Mouse (Mus musculus): ENCODE measurements around the gene Gemin2. TPM values are rescaled to one million over a fixed set of nuclear protein-coding genes. Genes with fewer than 3 reads are reported as not detected.
"Not testable (repeated sequence)": the region's sequence is repeated elsewhere in the genome, so short reads cannot be mapped to it uniquely, and the experiment has no call there.

The Gemin2 gene
- 1 to 10 TPM; 8.0 to 9.8 TPM for total RNA-seq (2021)
- long read RNA-seq, experiment 1, transcript Gemin2-201 (10 exons, 1,588 nt): major isoform, 7 of 8 reads
- long read RNA-seq, experiment 1, partial matches to known transcripts: 0 of 8 reads
- long read RNA-seq, experiment 1, other reads (novel, unspliced or antisense): 1 of 8 reads
- long read RNA-seq, experiment 2, partial matches to known transcripts: 0 of 1 reads
- long read RNA-seq, experiment 2, other reads (novel, unspliced or antisense): 0 of 1 reads

- peak; percentile 92 to 95 for DNase-seq
These were observed at the start of gene Gemin2 for GRCm38 (mm10) chr12:59013234-59013633. Gene Gemin2, plus strand, starts transcription at chr12:59013393.

DNA sequence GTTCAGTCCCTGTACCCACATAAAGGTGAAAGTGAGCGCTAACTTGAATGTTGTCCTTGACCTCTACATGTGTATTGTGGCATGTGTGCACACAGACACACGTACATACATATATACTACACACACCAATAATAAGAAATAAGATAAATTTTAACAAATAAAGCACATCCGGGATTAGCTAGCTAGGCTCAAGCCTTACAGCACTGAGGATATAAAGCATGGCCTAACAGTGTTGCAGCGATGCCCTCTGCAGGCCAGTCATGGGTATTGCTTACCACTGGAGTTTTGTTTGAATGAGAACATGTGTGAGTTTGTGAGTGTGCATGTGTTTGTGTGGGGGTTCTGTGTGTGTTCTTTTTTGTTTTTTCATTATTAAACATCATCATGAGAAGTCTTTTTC is 48.6 kb upstream of the Gemin2 start:
- peak; percentile 12 to 16 for DNase-seq

DNA sequence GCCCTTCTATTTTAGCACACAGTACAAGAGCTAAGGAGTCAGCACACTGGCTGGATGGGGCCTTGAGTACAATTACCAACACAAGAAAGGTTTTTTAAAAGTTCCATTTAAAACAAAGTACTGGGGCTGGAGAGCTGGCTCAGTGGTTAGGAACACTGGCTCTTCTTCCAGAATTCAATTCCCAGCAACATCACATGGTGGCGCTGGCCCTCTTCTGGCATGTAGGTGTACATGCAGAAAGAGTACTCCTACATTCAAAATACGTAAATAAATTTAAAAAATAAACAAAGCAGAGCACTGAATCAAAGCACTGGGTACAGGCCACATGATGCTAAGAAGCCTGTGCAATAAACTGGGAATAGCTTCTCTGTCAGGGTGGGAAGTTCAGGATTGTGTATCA is 36.2 kb upstream of the Gemin2 start:
- DNase-seq: peak; percentile 11 to 20

GRCm38 (mm10) chr12:58981178-58981661 is 32.0 kb upstream of the Gemin2 start:
- DNase-seq: not testable (repeated sequence)

DNA sequence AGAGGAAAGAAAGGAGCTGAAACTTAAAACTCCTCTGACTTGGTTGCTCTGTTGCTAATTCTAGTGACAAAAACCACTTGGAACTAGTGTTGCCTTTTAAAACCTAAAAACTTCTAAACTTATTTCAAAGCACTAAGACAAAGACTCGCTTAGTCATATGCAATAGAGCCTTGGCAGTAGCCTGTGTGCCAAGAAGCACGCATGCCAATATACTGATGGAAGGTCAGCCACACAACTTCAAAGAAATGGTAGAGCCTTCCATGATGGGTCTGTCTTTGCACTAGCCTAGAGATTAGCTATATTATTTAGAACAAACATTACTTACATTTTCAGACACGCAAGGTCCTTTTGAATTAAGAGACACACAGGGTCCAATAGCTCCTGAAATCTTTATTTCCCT is 27.4 kb upstream of the Gemin2 start:
- peak; percentile 23 to 52 for DNase-seq

DNA sequence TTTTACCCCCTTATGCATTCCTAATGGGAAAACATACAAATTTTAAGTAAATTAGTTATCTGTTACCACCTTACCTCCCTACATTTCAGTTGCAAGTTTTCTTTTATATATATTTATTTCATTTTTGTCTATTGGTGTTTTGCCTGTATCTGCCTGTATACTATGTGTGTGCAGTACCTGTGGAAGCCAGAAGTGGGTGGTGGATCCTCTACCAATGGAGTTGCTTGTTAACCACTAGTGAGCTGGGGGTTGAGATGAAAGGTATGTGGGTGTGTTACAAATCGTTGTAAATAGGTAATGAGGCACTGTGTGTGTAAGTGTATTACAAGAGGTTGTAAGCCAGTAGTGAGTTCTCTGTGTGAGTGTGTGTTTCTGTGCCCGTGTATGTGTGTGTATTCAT is 2.7 kb upstream of the Gemin2 start:
- no peak for DNase-seq

GRCm38 (mm10) chr12:59011275-59011843 is 1.8 kb upstream of the Gemin2 start:
- DNase-seq: no peak

DNA sequence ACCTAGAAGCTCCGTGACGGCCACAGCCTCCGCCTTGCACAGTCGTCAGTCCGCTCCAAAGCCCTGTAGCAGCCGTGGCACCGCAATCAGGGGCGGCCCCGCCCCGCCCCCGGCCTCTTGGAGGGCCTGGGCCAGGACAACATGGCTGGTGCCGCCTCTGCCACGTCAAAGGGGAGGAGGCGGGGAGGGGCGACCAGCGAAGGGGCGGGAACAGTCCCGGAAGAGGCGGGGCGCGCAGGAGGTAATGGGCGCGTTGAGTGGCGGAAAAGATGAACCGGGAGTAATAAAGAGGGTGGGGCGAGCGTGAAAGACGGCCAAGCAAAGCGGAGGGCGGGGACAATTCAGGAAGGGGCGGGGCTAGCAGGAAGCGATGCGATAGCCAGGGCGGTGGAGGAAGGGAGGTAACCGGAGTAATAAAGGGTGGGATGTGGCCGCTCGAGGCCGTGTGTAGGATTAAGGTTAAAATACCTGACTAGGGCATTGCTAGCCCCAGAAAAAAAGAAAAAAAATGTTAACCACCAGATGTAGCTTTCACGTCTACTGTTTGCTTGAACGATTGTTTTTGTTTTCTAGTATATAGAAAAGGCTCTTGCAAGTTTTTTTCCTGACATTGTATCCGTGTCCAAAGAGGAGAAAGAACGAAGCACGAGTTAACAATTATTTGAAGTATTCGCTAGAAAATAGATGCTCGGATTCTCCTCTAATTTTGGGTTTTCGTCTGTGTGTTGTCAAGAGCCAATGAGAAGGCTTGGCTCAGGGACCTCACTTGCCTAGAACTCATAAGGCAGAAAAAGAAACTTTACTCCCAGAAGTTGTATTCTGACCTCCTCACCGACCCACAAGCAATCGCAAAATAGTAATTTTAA is 1.1 kb upstream of the Gemin2 start, which contains the start of gene Sec23a:
TSS of gene Sec23a (minus strand) at position 174 of the 866 bp plus-strand sequence.
- DNase-seq: peak; percentile 98 to 99

- DNase-seq: no peak
These were observed 492 bp upstream of the Gemin2 start for GRCm38 (mm10) chr12:59012710-59013091.

DNA sequence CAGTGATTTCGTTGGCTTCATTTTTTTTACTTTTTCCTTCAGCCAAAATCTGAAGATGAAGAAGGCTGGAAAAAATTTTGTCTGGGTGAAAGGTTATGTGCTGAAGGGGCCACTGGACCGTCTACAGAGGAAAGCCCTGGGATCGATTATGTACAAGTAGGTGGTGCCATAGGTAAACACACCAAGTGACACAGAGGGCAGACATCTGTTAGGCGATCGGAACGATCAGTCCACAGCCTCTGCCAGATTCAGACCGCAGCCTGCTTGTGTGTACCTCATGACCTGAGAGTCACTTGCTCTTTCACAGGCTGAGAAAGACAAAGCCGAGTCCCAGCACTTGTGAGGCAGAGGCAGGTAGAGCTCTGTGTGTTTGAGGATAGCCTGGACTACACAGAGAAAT is 4.8 kb downstream of the Gemin2 start:
- DNase-seq: no peak

DNA sequence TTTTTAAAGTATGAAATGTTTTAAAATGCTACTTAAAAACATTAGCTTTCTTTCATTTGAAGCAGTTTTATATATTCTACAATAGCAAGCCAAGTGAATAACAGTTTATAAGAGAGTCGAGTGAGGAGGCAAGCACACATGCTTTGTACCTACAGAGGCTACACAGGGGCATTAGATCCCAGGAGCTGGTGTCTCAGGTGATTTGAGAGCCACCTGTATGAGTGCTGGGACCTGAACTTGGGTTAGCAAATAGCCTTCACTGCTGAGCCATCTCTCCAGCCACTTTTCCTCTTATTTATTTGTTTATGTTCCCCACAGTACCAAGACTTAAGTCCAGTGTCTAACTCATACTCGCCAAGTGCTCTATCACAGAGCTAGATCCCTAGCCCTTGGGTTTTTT is 6.7 kb downstream of the Gemin2 start:
- DNase-seq: no peak

DNA sequence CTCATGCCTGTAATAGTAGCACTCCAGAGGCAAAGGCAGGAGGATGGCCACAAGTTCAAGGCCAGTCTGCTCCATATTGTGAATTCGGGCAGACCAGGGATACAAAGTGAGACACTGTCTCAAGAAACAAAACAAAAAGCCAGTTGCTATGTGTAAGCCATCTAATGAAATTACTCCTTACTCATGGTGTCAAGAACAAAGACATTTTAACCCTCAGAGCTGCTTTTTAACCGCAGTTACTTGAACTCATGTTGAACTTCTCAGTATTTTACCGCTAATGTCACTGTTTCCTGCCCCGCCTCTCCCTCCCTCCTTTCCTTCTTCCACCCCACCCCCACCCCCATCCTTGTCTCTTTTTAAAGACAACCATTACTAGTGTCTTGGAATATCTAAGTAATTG is 8.1 kb downstream of the Gemin2 start:
- no peak for DNase-seq

- peak; percentile 18 to 22 for DNase-seq
These were observed 18.9 kb downstream of the Gemin2 start for GRCm38 (mm10) chr12:59032101-59032500.

DNA sequence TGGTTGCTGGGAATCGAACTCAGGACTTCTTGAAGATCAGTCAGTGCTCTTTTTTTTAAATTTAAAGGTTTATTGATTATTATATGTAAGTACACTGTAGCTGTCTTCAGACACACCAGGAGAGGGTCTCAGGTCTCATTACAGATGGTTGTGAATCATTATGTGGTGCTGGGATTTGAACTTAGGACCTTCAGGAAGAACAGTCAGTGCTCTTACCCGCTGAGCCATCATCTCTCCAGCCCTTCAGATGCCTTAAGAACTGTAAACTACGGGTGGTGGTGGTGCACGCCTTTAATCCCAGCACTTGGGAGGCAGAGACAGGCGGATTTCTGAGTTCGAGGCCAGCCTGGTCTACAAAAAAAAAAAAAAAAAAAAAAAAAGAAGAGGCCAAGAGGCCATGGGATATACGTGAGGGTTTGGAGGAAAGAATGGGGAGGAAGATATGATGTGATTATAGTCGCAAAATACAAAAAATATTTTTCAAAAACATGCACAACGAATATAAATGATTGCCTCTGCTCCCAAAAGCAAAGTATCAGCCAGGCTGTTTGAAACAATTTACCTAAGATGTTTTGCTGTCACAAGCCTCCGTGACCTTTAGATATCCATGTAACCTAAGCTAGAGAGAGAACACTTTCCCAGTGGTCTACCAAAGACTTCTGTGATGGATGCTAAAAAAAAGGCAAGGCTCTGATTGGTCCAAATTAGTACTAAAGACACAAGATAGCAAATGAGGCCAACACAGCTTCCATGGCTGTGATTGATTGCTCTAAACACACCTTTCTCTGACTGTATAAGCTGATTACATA is 26.2 kb downstream of the Gemin2 start:
- DNase-seq: no peak

DNA sequence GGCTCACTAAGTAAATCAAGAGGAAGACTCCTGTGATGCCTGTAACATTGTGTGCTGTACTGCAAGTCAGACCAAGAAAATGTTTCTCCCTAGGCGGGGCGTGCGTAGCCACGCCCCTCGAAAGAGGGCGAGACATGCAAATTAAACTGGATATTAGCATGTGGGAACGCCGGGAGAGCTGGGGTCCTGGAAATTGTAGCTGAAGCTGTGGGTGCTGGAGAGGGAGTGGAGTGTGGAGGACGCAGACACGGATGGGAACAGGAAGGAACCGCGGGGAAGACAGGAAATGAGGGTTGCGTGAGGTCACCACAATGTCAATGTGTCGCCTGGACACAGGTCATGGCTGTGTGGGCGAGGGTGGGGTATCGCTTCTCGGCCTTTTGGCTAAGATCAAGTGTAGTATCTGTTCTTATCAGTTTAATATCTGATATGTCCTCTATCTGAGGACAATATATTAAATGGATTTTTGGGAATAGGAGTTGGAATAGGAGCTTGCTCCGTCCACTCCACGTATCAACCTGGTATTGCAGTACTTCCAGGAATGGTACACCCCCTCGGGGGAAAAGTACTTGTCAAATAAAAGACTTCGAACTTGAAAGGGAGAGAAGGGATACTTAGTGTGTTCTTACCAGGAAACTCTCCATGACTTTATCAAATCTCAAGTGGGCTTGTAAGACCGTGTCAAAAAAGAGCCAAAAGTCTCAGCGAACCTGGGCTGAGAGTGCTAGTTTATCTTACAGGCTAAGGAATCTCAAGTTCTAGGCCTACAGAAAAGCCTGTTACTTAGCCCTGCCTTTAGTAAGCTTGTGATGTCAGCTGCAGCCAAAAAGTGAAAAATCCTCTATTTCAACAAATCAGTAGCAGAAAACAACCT is 27.0 kb downstream of the Gemin2 start:
- DNase-seq: peak; percentile 49 to 55

DNA sequence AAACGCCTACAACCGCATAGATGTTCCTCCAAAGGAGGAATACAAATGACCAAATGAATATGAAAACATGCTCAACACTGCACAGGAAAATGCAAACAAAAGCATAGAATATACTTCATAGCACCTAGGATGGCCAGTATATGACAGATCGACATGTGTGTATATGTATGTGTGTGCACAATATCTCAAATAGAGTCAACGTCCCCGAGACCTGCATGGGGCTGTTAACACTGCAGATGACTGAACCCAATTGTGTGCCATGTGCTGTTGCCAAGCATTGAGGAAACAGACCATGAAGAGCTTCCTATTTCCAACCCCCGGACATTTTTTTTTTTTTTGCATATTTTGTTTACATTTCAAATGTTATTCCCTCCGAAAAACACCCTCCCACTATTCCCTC is 27.7 kb downstream of the Gemin2 start:
- no peak for DNase-seq

- no peak for DNase-seq
These were observed 39.3 kb downstream of the Gemin2 start for GRCm38 (mm10) chr12:59052470-59052869.

DNA sequence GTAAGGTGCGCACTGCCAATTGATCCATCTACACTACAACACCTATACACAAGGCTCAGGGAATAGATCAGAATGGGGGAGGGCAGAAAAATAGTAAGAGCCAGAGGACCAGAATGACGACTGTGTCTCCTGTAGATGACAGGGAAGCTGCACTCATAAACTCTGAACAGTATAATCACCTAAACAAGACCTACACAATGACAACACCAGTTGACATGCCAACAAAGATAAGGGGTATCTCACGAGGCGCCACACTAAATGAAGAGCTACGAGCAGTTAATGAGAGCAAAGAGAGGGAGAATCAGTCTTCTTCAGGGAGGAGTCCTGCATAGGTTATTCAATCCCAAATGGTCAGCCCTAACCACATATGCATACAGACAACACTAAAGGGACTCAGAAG is 40.0 kb downstream of the Gemin2 start:
- no peak for DNase-seq

DNA sequence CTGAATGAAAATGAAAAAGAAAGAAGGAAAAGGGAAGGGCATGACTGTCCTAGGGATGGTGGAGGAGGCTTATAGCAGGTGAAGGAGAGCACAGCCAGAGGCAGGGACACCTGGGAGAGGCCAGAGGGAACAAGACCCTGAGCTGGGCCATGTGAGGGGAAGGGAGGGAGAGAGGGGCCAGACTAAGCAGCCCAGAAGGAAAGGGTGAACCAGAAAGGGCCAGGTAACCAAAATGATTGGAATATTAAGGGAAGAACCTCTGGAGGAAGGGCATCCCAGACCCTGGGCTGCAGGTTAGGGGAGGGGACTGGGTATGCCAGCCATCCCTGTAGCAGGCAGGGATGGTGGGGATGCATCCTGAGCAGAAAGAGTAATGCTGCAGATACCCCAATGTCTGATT is 40.8 kb downstream of the Gemin2 start:
- DNase-seq: no peak

GRCm38 (mm10) chr12:59055196-59055850 is 42.1 kb downstream of the Gemin2 start:
- DNase-seq: peak in 1 of 2 experiments; percentile 6

- DNase-seq: no peak
These were observed 43.0 kb downstream of the Gemin2 start for GRCm38 (mm10) chr12:59056222-59056621.
